Mouse (Mus musculus) naive thymus-derived CD4-positive, alpha-beta T cell, adult 2 months (primary cell): ENCODE results near the gene Prl2c3.
"Not testable (repeated sequence)": the region's sequence is repeated elsewhere in the genome, so short reads cannot be mapped to it uniquely, and the experiment has no call there.

ENCODE experiments used
- DNase-seq: peaks from one replicate; pipeline ENCODE4 v3.0.0-alpha.2; 2011; ENCODE audit warnings: low read depth

The Prl2c3 gene

DNA sequence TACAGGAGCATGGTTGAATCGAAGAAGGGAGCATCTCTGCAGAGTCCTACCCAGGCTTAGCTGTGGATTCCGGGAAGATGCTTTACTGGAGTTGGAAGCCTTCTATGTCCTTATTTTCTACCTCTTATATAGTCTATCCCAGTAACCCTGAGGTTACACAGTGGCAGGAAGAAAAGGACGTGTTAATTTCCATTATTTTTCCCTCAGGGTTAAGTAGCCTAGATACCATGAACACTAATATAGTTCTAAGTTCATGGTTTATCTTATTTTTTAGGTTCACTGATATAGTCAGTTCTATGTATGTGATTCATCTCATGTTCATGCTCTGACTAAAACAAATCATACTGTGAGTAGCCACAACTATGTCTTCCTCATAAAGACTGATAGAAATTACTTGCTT lies at the start of gene Prl2c3:
Gene Prl2c3, minus strand, starts transcription at position 101 of the 400 bp plus-strand sequence.
- not testable (repeated sequence) for DNase-seq

DNA sequence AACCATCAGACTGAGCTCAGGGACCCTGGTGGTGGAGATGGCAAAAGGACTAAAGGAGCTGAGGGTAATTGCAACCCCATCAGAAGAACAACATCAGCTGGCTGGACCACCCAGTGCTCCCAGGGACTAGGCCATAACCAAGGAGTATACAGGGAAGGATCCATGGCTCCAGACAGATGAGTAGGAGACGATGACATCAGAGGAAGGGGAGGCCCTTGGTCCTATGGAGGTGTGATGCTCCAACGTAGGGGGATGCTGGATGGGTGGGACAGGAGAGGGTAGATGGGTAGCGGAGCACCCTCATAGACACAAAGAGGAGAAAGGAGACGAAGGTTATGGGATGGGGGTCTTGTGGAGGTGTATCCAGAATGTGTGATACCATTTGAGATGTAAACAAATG lies 48.4 kb upstream of the Prl2c3 start:
- DNase-seq = not testable (repeated sequence)

DNA sequence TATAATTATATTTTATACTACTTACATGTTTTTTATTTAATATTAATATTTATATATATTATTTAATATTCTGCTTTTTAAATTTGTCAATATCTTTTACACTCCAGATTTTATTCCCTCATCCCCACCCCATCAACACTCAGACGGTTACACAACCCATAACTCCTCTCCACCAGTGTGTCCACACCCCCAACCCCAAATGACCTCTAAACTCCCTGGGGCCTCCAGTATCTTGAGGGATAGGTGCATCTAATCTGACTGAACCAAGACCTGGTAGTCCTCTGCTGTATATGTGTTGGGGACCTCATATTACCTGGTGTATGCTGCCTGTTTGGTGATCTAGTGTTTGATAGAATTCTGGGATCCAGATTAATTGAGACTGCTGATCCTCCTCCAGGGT lies 44.8 kb upstream of the Prl2c3 start:
- not testable (repeated sequence) for DNase-seq

DNA sequence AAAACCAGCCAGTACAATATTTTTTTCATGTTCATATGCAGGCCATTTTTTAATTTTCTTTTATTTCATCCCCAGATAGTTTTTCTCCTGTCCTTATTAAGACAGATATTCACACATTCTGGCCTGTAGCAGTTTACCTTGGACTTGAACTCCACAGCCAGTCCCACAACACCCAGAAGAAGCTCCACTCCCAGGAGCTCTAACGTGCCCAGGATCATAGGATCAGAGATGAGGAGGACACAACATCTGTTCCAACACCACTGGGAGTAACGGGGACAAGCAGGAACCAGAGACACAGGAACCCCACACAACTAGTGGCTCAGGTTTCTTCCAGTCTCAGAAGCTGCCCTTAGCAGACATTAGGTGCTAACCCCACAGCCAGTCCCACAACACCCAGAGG lies 37.7 kb upstream of the Prl2c3 start:
- DNase-seq = not testable (repeated sequence)

DNA sequence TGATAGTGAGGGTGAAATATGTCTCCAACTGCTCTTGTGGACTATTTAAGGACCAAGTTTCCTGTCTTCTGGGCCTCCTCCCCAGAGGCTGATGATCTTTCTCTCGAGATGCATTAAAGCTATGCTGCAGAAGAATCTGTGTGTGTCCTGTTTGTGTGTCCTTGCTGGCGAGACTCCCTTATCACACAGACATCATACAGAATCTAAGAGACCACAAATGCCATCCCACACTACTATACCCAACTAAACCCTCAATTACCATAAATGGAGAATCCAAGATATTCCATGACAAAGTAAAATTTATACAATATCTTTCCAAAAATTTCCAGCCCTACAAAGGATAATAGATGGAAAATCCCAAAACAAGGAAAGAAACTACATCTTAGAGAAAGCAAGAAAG lies 31.9 kb upstream of the Prl2c3 start:
- DNase-seq = no peak

DNA sequence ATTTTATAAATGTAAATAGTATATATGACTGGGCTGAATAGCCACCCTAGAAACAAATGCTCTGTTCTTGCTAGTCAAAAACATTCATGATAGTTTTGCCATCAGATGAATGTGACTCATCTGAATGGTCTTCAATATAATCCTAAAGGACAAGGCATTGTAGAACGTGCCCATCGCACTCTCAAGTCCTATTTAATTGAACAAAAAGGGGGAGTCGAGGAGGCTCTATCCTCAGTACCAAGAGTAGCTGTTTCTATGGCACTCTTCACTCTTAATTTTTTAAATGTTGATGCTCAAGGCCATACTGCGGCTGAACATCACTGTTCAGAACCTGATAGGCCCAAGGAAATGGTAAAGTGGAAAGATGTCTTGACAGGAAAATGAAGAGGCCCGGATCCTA lies 29.2 kb upstream of the Prl2c3 start:
- no peak for DNase-seq

DNA sequence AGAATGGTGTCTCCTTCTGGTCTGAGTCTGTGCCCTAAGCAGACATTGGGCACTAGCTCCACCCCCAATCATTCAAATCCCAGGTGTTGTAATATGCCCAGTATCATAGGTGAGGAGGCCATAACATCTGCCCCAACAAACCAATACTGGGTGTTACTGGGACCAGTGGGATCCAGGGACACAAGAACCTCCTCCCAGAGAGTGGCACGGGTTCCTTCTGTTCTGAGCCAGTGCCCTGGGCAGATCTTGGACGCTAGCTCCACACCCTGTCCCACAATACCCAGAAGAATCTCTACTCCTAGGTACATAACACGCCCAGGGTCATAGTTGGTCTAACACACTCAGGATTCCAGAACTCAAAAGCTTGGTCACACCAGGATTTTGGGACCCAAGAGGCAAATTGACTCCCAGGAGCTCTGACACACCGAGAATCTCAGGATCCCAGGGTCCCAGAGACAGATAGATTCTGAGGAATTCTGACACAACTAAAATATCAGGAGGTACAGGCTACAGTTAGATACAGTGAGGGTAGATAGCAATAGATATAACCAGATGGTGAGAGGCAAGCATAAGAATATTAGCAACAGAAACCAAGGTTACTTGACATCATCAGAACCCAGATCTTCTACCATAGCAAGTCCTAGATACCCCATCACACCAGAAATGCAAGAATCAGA lies 24.8 kb upstream of the Prl2c3 start:
- DNase-seq = not testable (repeated sequence)

DNA sequence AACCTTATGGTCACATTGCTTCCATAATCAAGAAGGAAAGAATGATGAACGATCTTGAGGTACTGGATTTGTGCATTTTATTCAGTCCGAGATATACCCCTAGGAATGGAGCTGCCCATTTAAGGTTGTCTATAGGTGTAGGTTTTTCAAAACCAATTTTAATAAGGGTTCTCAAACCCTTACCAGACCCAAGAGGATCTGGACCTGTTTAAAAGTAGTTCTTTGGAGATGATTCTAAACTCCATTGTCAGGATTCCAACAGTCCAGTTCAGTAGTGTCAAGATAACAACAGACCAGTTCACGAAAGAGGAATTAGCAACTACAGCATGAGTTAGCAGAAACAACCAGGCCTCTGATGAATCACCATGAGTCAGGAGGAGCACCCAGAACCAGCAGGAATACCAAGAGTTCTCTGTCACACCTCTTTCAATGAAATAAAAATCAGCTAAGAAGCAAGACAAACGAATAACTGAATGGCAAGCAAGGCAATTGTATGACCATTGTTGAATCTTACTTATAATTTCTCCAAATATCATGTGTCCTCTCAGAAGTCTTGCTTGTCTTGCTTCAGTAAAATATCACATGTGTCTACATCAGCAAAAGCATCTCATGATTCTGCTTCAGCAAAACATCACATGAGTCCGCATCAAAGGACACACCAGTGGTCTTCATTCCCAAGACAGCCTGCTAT lies 14.0 kb upstream of the Prl2c3 start:
- not testable (repeated sequence) for DNase-seq

DNA sequence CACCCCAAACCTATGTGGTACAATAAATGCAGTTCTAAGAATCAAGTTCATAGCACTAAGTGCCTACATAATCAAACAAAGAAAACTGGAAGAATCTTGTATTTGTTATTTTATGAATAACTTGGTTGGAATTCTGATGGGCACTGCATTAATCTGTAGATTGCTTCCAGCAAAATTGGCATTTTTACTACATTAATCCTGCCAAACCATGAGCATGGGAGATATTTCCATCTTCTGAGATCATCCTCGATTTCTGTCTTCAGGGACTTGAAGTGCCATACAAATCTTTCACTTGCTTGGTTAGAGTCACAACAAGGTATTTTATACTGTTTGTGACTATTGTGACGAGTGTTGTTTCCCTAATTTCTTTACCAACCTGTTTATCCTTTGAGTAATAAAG lies 9.7 kb upstream of the Prl2c3 start:
- no peak for DNase-seq

DNA sequence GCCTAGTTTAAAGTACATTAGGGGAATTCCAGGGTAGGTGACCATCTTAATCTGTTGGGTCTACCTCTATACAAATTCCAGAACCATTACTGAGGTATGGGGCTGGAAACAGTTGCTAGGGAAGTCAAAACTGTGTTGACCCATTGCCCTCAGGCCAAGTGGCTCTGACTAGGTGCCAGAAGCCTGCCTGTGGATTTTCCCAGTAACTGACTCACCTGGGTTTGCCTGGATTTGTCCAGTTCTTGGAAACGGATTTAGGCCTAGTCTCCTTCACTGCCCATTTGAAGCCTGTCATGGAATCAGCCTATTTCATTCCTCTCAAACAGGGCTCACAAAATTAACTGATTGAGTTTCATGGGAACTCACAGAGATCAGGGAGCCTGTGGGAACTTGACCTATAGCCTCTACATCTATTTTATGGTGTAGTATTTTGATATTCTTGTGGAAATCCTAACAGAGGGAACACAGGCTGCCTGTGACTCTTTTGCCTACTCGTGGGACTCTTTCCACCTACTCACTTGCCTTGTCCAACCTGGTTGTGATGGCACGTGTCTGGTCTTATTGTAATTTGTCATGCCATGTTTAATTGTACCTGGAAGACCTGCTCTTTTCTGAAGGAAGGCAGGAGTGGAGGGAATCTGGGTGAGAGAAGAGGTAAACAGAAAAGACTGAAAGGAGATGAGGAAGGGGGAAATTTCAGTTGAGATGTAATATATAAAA lies 9.1 kb upstream of the Prl2c3 start:
- not testable (repeated sequence) for DNase-seq

DNA sequence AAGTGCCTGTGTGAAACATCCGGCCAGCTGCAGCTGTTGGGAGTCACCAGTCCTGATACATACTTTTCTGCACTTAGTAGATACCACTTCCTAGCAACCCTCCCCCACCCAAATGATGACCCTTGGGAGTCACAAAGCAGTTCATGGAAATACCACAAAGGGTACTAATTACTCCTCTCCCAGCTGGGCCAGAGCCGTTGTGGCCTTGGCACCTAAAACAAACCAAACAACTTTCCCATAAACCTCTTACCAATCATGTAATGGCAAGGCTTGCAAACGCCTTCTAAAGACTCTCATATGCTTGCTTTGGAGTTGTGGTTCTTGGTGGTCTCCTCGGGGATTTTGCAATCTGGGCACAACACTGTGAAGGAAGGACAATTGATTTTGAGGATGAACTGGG lies 6.6 kb upstream of the Prl2c3 start:
- not testable (repeated sequence) for DNase-seq

DNA sequence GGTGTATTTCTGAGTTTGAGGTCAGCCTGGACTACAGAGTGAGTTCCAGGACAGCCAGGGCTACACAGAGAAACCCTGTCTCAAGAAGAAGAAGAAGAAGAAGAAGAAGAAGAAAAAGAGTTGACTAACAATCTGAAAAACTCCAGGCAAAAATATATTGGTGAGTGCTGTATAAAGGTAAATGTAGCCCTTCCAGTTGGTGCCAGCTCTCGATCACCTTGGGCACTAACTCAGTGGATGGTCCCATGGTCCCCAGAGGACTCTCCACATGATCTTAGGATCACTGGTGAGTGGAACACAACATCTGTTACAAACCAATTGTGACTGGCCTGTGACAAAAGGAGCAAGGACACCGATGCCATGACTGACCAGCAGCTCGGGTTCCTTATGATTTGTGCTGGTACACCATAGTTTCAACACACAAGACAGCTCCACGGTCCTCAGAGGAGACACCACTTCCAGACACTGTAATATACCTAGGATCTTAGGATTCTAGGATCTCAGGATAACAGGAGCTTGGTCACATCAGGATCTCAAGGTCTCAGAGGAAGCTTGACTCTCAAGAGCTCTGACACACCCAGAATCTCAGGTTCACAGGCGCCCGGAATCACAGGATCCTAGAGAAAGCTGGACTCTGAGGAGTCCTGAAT lies 30.3 kb downstream of the Prl2c3 start:
- DNase-seq = not testable (repeated sequence)
